Mouse (Mus musculus) right cerebral cortex, postnatal 10 days (tissue): Measurements from ENCODE around the gene 2900011O08Rik.
"Not testable (repeated sequence)": the region's sequence is repeated elsewhere in the genome, so short reads cannot be mapped to it uniquely, and the experiment has no call there.

Source experiments
- DNase-seq, 2 experiments: peaks; one replicate each; pipeline ENCODE4 v3.0.0; 2021; ENCODE audit warnings: low spot score in 2 of 2

The 2900011O08Rik gene

DNA sequence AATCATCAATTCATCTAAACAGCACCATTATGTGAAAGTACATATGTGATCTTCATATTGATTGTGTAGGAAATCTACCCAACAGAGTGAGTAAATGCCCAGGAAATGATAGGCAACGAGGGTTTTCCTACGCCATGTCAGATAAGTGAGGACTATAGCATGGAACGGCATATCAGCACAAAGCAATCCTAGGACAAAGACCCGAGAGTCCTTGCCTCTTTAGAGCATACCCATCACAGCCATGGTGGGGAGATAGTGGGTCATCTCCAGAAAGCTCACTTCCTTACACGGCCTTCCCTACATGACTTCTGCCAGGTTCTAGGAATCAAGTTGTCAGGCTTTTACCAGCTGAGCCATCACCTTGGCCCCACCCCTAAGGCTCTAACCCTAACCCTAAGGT is 73.5 kb downstream of the 2900011O08Rik start:
- DNase-seq = no peak

GRCm38 (mm10) chr16:14066571-14066970 is 80.2 kb downstream of the 2900011O08Rik start:
- not testable (repeated sequence) for DNase-seq

GRCm38 (mm10) chr16:14068701-14069100 is 82.3 kb downstream of the 2900011O08Rik start:
- not testable (repeated sequence) for DNase-seq

- DNase-seq = no peak
Observed at GRCm38 (mm10) chr16:14070471-14071169, 84.2 kb downstream of the 2900011O08Rik start.

- no peak for DNase-seq
Observed at GRCm38 (mm10) chr16:14082925-14083324, 96.5 kb downstream of the 2900011O08Rik start.

DNA sequence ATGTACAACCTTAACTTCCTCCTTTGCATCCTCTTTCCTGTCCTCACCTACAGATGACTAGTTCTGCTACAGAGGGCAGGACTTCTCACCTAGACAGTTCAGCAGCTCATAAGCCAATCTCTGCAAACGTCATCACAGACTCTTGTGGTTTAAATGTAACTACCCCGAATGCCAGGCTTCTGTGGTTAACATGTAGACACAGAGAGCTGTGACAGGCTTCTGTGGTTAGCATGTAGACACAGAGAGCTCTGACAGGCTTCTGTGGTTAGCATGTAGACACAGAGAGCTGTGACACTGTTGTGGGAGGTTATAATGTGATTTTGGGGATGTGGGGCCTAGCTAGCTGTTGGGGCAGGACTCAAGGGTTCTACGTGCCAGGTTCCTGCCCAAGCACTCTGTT is 101.8 kb downstream of the 2900011O08Rik start:
- DNase-seq = no peak

- DNase-seq = no peak
Observed at GRCm38 (mm10) chr16:14089296-14089695, 102.9 kb downstream of the 2900011O08Rik start.

- no peak for DNase-seq
Observed at GRCm38 (mm10) chr16:14091771-14092170, 105.4 kb downstream of the 2900011O08Rik start.

DNA sequence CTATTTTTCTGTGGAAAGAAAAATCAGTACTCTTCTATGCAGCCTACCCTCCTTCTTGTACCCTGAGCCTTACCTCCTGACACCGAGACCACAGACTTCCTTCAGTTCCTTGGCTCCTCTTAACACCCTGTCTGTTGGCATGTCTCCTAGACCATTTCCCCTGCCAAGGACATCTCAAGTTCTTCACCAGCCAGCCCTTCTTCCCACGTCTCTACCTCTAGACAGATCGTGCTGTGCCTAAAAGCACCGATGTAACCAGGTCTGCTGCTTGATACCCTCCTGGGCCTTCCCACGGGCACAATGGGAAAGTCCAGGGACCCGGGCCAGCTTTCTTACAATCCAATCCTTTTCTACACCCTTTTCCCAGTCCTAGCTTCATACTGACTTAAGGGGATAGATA is 119.5 kb downstream of the 2900011O08Rik start:
- DNase-seq = peak; percentile 32 to 41

DNA sequence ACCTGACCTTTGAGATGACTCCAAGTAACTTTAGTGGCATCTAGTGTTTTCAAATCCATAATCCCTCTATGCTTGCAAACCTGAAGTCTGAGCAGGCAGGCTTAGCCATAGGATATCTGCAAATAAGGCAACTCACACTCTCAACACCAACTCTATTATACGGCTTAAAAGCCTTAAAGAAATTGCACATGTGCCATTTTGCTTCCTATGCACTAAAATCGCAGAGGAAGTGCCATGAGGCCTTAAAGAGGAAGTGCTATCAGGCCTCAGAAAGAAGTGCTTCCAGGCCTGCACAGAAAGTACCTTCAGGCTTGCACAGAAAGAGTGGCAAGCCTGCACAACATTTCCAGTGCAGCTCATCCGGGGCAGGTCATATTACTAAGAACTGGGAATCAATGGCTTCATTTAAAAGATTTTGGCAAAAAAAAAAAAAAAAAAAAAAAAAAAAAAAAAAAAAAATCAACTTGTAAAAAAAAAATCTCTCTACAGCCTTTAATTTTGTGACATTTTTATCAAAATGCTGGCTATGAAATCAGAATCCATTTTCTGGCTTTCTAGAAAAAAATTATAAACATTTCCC is 123.3 kb downstream of the 2900011O08Rik start:
- DNase-seq = no peak

GRCm38 (mm10) chr16:14110922-14111321 is 124.5 kb downstream of the 2900011O08Rik start:
- no peak for DNase-seq

DNA sequence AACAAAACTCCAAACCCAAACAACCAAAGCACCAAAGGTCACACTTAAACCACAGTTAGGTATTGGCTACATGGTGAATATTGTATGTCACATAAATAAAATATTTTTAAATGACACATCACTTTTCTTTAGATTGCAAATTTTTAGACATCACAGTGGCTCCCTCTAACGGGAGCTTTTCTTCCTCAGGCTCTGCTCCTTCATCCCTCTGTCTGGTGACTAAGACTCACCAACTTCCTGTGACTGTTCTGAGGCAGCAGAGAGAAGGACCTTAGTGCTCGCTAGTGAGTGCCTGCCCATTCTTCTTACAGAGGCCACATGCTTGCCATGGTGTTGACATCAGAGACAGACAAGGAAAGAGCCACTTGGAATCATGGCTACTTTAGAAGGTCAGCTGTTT is 125.7 kb downstream of the 2900011O08Rik start:
- no peak for DNase-seq

DNA sequence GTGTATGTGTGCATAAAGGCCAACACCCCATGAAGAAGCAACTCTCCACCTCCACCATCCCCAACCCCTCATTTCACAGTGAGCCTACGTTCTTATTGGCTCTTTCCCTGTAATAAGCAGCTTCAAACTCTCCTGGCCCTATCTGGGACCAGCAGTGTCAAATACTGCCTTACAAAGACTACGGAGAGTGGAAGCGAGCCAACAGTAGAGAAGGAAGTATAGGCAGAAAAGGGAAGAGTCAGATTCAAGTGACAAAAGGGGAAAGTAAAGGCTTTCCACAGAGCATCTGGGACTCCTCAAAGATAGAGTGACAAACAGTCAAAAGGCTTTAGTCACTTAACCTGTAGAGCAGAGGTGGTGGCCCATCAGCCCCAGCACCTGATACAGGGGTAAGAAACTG is 126.3 kb downstream of the 2900011O08Rik start:
- DNase-seq = no peak

GRCm38 (mm10) chr16:14117299-14117698 is 130.9 kb downstream of the 2900011O08Rik start:
- DNase-seq = no peak

DNA sequence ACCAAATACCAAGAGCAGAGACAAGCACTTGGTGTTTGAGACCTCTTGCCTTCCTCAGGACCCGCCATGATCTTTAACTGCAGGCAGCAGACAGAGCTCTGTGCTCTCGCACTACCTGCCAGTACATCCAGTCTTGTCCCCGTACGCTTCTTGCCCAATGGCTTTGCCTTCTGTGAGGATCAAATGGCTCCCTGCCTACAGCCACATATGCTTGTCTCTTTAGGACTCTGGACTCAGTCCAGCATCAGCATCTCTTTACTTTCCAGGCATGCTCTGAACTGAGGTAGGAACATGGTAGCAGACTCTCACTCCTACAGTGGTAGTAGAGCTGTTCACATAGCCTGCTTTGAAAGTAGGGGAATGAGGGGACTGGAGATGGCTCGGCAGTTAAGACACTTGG is 134.5 kb downstream of the 2900011O08Rik start:
- DNase-seq = no peak

GRCm38 (mm10) chr16:14121563-14121962 is 135.2 kb downstream of the 2900011O08Rik start:
- DNase-seq = no peak

DNA sequence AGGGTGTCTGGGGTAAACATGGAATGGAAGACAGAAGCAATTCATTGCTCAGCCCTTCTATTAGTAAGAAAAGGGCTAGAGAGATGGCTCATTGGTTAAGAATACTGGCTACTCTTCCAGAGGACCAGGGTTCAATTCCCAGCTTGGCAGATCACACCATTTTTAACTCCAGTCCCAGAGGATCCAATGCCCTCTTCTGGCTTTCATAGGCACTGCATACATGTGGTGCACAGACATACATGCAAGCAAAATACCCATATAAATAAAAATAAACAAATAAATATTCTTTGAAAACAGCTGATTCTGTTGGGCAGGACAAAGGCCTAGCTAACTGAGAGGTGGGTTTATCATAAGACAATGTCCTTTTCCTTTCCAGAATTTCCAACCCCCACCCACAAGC is 136.2 kb downstream of the 2900011O08Rik start:
- no peak for DNase-seq

- no peak for DNase-seq
Observed at GRCm38 (mm10) chr16:14123901-14124300, 137.5 kb downstream of the 2900011O08Rik start.

DNA sequence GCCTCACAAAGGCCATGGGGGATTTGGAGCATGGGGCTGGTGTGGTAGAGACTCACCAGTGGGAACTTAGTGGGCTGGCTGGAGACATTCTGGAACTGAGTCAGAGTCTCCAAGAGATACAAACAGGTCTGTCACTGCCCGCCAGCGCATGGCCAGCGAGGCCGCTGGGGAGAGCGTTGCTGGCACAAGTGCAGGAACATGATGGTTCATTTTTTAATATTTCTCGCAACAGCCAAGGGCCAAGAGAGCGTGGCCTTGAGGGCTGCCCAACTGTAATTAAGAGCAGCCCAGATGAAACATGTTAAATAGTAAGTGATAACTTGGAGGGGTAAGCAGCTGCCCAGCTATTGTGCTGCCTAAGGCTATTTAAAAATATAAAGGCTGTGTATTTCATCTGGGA is 138.3 kb downstream of the 2900011O08Rik start:
- no peak for DNase-seq

DNA sequence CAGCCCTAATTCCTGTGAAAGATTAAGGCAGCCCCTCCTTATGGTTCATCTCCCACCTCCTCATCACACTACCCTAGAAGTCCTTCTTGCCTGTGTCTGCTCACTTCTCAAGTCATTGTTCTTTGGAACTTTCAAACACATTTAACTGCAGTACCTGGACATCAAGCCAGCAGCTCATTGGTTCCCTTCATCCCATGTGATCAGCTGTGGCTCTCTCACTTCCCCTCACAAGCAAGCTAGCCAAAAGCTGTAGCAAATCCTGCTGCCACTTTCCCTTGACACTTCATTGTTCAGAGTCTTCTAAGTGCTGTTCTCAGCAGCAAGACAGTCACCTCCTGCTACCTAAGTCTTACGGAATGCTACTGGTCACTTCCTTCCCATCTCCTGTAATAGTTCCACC is 138.8 kb downstream of the 2900011O08Rik start:
- no peak for DNase-seq

GRCm38 (mm10) chr16:14128977-14129376 is 142.6 kb downstream of the 2900011O08Rik start:
- DNase-seq = no peak

GRCm38 (mm10) chr16:14130796-14131195 is 144.4 kb downstream of the 2900011O08Rik start:
- no peak for DNase-seq

DNA sequence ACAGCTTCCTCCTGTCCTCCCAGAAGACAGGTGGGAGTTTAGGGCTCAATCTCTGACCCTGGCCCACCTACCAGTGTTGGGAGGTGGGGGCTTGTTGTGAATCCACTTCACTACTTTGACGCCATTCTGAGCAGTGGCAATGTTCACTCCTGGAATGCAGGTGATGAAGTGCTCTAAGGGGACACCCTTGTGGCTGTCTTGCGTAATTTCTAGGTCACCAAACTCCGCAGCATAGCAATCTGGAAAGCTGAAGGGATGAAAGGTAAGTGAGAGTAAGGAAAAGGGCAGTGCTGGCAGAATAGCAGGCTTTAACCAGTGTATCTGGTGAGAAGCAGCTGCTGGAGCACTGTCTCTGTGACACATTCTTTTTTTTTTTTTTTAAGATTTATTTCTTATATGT is 145.0 kb downstream of the 2900011O08Rik start:
- DNase-seq = no peak

GRCm38 (mm10) chr16:14131838-14132237 is 145.4 kb downstream of the 2900011O08Rik start:
- DNase-seq = no peak
